Mouse (Mus musculus): ENCODE data around the gene Shcbp1l. TPM values are rescaled to one million over a fixed set of nuclear protein-coding genes. Genes with fewer than 3 reads are reported as not detected.
A peak's percentile ranks its signal among the peaks of the same experiment; 100 is the strongest.
"Not testable (repeated sequence)": the region's sequence is repeated elsewhere in the genome, so short reads cannot be mapped to it uniquely, and the experiment has no call there.

Shcbp1l gene
- polyA plus RNA-seq, 1 experiment from 2014 or later, result 0.58 TPM

DNA sequence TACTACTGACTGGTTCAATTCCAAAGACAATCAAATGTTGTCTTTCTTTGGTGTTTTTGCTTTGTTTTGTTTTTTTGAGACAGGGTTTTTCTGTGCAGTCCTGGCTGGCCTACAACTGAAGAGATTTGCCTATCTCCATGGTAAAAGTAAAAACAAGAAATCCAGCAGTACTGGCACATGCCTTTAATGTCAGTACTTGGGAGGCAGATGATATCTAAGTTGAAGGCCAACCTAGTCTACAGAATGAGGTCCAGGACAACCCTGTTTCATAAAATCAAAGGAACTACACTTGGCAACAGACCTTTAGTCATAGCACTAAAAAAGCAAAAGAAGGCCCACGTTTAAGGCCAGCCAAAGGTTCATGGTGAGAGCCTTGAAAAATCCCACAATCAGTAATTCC, 36.8 kb downstream of the Shcbp1l start:
- no peaks in the 10 kb centered on the region for H3K27me3 ChIP-seq (ENCODE audit: control insufficient read depth, insufficient read depth, low read length)
- H3K9me3 ChIP-seq (ENCODE audit: control insufficient read depth, low read length), result no peaks in the 10 kb centered on the region
- no peaks in the 10 kb centered on the region for H3K4me1 ChIP-seq (ENCODE audit: control insufficient read depth, insufficient read depth, low read length)
- no peak overlapping the region for H3K9ac ChIP-seq (ENCODE audit: low read depth, low read length)
- peaks cover 97% of the 10 kb centered on the region for H3K36me3 ChIP-seq (ENCODE audit: control insufficient read depth, insufficient read depth, low read length)
- H3K4me3 ChIP-seq (ENCODE audit: low read length), result no peak overlapping the region
- 85% methylated on average over 1 of the region's 1 CpGs for WGBS
- H3K4me2 ChIP-seq (replicated peaks; ENCODE audit: low read depth, low read length), result no peak overlapping the region
- no peak for ATAC-seq (ENCODE audit: low FRiP score, low TSS enrichment)
- H3K27ac ChIP-seq (ENCODE audit: low read depth, low read length), result no peak overlapping the region

DNA sequence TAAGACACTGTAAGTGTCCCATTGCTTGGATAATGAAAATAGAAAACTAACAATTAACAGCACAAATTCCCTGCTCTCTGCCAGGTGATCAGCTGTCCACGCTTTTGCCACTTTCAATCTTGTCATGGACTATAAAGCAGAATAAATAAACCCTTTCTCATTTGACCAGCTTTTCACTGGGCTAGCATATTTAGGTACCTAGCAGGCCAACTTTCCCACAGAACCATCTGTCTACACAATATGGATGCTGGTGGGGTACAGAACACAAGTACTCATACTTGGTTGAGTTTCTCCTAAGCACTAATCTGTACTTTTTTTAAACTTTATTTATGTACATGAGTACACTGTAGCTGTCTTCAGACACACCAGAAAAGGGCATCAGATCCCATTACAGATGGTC, 54.3 kb downstream of the Shcbp1l start:
- H3K36me3 ChIP-seq (ENCODE audit: control insufficient read depth, insufficient read depth, low read length), result peaks cover 90% of the 10 kb centered on the region
- H3K4me1 ChIP-seq (ENCODE audit: control insufficient read depth, insufficient read depth, low read length), result peaks cover 10% of the 10 kb centered on the region; the same call in 1 of the 2 replicates
- H3K27me3 ChIP-seq (ENCODE audit: control insufficient read depth, insufficient read depth, low read length), result no peaks in the 10 kb centered on the region
- H3K4me2 ChIP-seq (replicated peaks; ENCODE audit: low read depth, low read length), result no peak overlapping the region
- H3K27ac ChIP-seq (ENCODE audit: low read depth, low read length), result no peak overlapping the region
- no peak for ATAC-seq (ENCODE audit: low FRiP score, low TSS enrichment)
- no peaks in the 10 kb centered on the region for H3K9me3 ChIP-seq (ENCODE audit: control insufficient read depth, low read length)
- WGBS, result 64% methylated on average over 1 of the region's 1 CpGs
- no peak overlapping the region for H3K4me3 ChIP-seq (ENCODE audit: low read length)
- no peak overlapping the region for H3K9ac ChIP-seq (ENCODE audit: low read depth, low read length)

DNA sequence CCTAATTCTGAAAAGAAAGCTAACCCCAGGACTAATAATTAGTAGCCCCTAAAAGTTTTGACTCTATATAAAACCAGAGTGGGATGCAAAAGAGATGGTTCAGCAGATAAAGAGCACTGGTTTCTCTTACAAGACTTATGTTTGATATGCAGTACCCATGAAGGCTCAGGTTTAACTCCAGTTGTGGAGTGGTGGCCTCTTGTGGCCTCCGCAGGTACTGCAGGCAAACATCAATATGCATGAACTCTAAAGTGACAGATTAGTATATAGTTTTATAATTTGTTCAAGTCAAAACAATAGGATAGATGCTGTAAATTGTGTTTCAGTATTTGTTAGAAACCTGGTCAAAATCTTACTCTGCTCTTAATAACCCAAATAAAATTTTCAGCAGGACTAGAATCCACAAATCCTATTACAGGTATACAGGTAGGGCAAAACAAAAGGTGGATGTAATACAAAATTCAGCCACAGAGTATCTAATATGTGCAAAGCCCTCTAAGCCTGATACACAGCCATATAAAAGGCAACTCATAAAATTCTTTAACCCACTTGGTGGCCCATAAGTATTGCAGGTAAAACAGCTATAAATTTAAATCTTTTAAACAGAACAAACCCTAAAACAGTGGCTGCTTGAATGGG, 55.5 kb downstream of the Shcbp1l start:
- WGBS, result 61% methylated on average over 1 of the region's 1 CpGs
- ATAC-seq (ENCODE audit: low FRiP score, low TSS enrichment), result no peak
- H3K36me3 ChIP-seq (ENCODE audit: control insufficient read depth, insufficient read depth, low read length), result peaks cover 79% of the 10 kb centered on the region
- no peak overlapping the region for H3K27ac ChIP-seq (ENCODE audit: low read depth, low read length)
- no peak overlapping the region for H3K4me2 ChIP-seq (replicated peaks; ENCODE audit: low read depth, low read length)
- H3K27me3 ChIP-seq (ENCODE audit: control insufficient read depth, insufficient read depth, low read length), result no peaks in the 10 kb centered on the region
- no peak overlapping the region for H3K4me3 ChIP-seq (ENCODE audit: low read length)
- no peak overlapping the region for H3K9ac ChIP-seq (ENCODE audit: low read depth, low read length)
- no peaks in the 10 kb centered on the region for H3K9me3 ChIP-seq (ENCODE audit: control insufficient read depth, low read length)
- H3K4me1 ChIP-seq (ENCODE audit: control insufficient read depth, insufficient read depth, low read length), result peaks cover 22% of the 10 kb centered on the region; the same call in 1 of the 2 replicates

DNA sequence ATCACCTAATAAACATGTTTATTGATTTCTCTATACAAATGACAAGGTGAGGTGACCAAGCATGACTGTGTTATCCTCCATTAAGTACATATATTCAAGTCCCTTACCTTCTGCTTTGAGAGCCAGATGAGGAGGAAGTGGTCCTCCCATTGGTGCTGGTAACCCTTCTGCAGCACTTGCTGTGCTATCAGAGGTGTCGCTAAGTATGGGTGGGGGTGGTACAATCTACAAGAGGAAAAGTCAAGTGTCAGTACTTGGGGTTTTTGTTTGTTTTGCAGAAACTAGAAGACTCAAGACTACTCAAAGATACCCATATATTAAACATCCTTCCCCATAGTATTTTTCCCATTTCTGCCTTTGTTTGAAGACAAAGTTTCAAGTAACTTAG, 56.1 kb downstream of the Shcbp1l start:
- Histone ChIP-seq H3K4me3 (ENCODE audit: low read length) (no peak overlapping the region), H3K4me2 (replicated peaks; ENCODE audit: low read depth, low read length) (no peak overlapping the region), H3K4me1 (ENCODE audit: control insufficient read depth, insufficient read depth, low read length) (peaks cover 23% of the 10 kb centered on the region; the same call in 1 of the 2 replicates), H3K27ac (ENCODE audit: low read depth, low read length) (no peak overlapping the region), H3K27me3 (ENCODE audit: control insufficient read depth, insufficient read depth, low read length) (no peaks in the 10 kb centered on the region), H3K36me3 (ENCODE audit: control insufficient read depth, insufficient read depth, low read length) (peaks cover 74% of the 10 kb centered on the region), H3K9ac (ENCODE audit: low read depth, low read length) (no peak overlapping the region), H3K9me3 (ENCODE audit: control insufficient read depth, low read length) (no peaks in the 10 kb centered on the region)
- no peak for ATAC-seq (ENCODE audit: low FRiP score, low TSS enrichment)
- 83% methylated on average over 1 of the region's 1 CpGs for WGBS

DNA sequence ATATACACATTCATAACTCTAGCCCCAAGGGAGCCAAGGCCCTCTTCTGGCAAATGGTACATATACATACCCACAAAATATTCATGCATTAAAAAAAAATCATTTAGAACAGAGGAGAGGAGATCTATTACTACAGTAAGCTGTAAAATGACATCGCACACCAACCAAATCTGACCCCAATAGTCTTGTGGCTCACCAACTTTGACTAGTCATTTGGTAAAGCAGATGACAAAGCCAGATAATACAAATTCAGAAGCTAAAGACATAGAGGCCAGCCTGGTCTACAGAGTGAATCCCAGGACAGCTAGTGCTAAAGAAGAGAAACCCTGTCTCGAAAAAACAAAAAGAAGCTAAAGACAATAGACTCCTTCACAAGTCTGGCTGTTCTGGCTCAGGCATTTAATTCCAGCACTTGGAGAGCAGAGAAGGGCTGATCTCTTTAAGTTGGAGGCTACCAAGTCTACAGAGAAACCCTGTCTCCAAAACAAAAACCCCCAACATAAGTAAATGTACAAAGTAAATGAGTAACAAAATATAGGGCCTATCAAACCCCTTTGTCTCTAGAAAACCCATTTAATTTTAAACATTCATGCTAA, 60.3 kb downstream of the Shcbp1l start:
- peaks cover 20% of the 10 kb centered on the region; the same call in 1 of the 2 replicates for H3K4me1 ChIP-seq (ENCODE audit: control insufficient read depth, insufficient read depth, low read length)
- whole genome bisulfite sequencing, result 43% methylated on average over 2 of the region's 2 CpGs
- H3K36me3 ChIP-seq (ENCODE audit: control insufficient read depth, insufficient read depth, low read length), result peaks cover 31% of the 10 kb centered on the region
- peak overlapping the region; percentile 62 for H3K4me2 ChIP-seq (replicated peaks; ENCODE audit: low read depth, low read length)
- no peaks in the 10 kb centered on the region for H3K9me3 ChIP-seq (ENCODE audit: control insufficient read depth, low read length)
- H3K27me3 ChIP-seq (ENCODE audit: control insufficient read depth, insufficient read depth, low read length), result no peaks in the 10 kb centered on the region
- ATAC-seq (ENCODE audit: low FRiP score, low TSS enrichment), result no peak
- peak overlapping the region; percentile 75 for H3K4me3 ChIP-seq (ENCODE audit: low read length)
- peak overlapping the region; percentile 92; the same call in 1 of the 2 replicates for H3K9ac ChIP-seq (ENCODE audit: low read depth, low read length)
- no peak overlapping the region for H3K27ac ChIP-seq (ENCODE audit: low read depth, low read length)

DNA sequence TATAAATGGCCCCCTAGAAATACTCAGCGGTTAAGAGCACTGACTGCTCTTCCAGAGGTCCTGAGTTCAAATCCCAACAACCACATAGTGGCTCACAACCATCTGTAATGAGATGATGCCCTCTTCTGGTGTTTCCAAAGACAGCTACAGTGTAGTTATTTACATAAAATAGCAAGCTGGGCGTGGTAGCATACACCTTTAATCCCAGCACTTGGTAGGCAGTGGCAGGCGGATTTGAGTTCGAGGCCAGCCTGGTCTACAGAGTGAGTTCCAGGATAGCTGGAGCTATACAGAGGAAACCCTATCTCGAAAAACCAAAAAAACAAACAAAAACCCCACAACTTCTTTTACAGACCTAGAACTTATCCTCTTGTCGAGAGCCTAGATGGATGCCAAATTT, 61.2 kb downstream of the Shcbp1l start:
- not testable (repeated sequence) for H3K9me3 ChIP-seq (ENCODE audit: control insufficient read depth, low read length); H3K27ac ChIP-seq (ENCODE audit: low read depth, low read length); H3K27me3 ChIP-seq (ENCODE audit: control insufficient read depth, insufficient read depth, low read length); ATAC-seq (ENCODE audit: low FRiP score, low TSS enrichment)
- WGBS, result 9% methylated on average over 6 of the region's 6 CpGs
- peaks cover 23% of the 10 kb centered on the region for H3K36me3 ChIP-seq (ENCODE audit: control insufficient read depth, insufficient read depth, low read length)
- H3K9ac ChIP-seq (ENCODE audit: low read depth, low read length), result peak overlapping the region; percentile 92
- peak overlapping the region; percentile 75 for H3K4me3 ChIP-seq (ENCODE audit: low read length)
- peaks cover 20% of the 10 kb centered on the region; the same call in 1 of the 2 replicates for H3K4me1 ChIP-seq (ENCODE audit: control insufficient read depth, insufficient read depth, low read length)
- peak overlapping the region; percentile 62 for H3K4me2 ChIP-seq (replicated peaks; ENCODE audit: low read depth, low read length)

DNA sequence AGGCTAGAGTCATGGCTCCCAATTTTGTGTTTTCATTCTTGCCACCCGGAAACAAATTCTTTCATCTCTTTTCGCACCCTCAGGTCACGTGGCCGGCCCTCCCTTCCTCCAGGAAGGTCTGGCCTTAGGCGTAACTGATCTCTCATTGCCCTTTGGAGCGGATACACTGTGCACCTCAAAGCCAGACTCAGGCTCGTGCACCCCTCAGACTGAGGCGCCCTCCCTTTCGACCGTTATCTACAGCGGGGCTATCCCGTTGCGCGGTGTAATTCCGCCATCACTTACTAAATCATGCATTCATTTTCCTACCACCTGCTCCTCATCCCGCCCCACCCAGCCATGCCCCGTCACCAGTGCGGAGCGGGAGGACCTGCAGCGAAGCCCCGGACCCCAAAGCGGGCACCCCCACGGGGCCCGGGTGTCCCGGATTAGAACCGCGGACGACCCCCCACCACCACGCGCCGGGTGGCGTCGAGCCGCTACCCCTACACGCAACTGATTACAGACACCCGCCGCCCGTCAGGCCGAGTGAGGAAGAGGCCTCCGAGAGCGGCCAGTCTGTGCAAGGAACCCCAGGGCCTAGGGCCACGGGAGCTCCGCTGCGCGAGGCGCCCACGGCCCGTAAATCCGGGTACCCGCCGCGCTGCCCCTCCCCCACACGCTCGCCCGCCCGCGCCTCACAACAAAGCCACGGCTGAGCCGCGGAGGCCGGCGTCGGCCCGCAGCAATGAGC, 62.0 kb downstream of the Shcbp1l start:
- Histone ChIP-seq H3K4me3 (ENCODE audit: low read length) (peak overlapping the region; percentile 75), H3K4me2 (replicated peaks; ENCODE audit: low read depth, low read length) (peak overlapping the region; percentile 62), H3K9me3 (ENCODE audit: control insufficient read depth, low read length) (no peaks in the 10 kb centered on the region), H3K36me3 (ENCODE audit: control insufficient read depth, insufficient read depth, low read length) (peaks cover 15% of the 10 kb centered on the region), H3K27ac (ENCODE audit: low read depth, low read length) (peak overlapping the region; percentile 96), H3K9ac (ENCODE audit: low read depth, low read length) (peak overlapping the region; percentile 92), H3K27me3 (ENCODE audit: control insufficient read depth, insufficient read depth, low read length) (no peaks in the 10 kb centered on the region), H3K4me1 (ENCODE audit: control insufficient read depth, insufficient read depth, low read length) (peaks cover 20% of the 10 kb centered on the region; the same call in 1 of the 2 replicates)
- peak; percentile 79 for ATAC-seq (ENCODE audit: low FRiP score, low TSS enrichment)
- WGBS, result under 1% methylated on average over 64 of the region's 64 CpGs

DNA sequence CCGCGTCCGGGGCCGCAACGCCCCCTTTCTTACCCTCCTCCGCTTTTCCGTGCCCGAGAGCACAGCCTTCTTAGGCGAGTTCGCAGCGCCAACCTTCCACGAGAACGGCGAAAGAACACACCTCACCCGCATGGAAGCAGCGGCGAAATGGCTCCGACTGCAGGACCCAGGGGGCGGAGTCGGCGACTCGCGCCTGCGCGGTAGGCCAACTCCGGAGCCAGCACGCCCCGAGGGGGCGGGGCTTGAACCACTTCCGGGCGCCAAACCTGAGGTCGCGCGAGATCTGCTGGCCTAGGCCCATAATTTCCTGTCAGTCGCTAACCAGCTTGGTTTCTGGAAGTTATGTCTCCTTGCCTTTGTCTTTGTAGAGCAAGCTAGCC, 62.5 kb downstream of the Shcbp1l start, which contains the start of gene Dhx9:
Gene Dhx9, minus strand, starts transcription at position 161 of the 380 bp plus-strand sequence.
- Histone ChIP-seq H3K4me2 (replicated peaks; ENCODE audit: low read depth, low read length) (peak within 1 kb of the TSS; percentile 62), H3K27ac (ENCODE audit: low read depth, low read length) (peak within 1 kb of the TSS; percentile 96), H3K27me3 (ENCODE audit: control insufficient read depth, insufficient read depth, low read length) (no peaks in the 10 kb centered on the region), H3K4me3 (ENCODE audit: low read length) (peak within 1 kb of the TSS; percentile 75), H3K9me3 (ENCODE audit: control insufficient read depth, low read length) (no peaks in the 10 kb centered on the region), H3K4me1 (ENCODE audit: control insufficient read depth, insufficient read depth, low read length) (peaks cover 20% of the 10 kb centered on the region; the same call in 1 of the 2 replicates), H3K9ac (ENCODE audit: low read depth, low read length) (peak within 1 kb of the TSS; percentile 92), H3K36me3 (ENCODE audit: control insufficient read depth, insufficient read depth, low read length) (peaks cover 9% of the 10 kb centered on the region; the same call in 1 of the 2 replicates)
- under 1% methylated on average over 35 of the region's 35 CpGs for WGBS
- peak; percentile 91 for ATAC-seq (ENCODE audit: low FRiP score, low TSS enrichment)

Data from kidney, embryonic 14.5 days (tissue).